Mouse (Mus musculus): ENCODE results near the gene Hoxc4. TPM values are rescaled to one million over a fixed set of nuclear protein-coding genes. Genes with fewer than 3 reads are reported as not detected.

Gene Hoxc4
- 0.50 TPM for polyA plus RNA-seq (2015; fragmentation: Illumina TruSeq; extraction: RNeasy Lipid Tissue Mini Kit (QIAGEN cat#74804); ENCODE audit: insufficient read depth, low replicate concordance)

DNA sequence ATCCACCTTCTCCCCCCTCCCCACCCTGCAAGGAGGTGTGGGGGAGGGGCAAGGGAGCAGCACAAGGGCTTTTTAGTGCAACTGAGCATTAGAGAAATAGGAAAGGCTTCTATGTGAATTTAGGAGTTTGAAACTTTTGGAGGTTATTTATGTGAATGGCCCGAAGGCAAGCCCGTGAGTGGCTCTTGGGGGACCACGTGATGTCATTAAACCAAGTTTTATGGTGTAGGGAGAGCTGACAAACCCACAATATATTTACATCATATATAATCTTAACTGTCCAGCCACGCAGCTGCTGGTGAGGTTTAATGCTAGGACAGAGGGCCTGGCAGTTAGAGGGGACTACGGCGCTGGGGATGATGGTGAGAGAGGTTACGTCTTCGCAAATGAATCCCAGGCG, at the start of gene Hoxc4:
Hoxc4 (plus strand) TSS at position 299 of the 400 bp plus-strand sequence.

DNA sequence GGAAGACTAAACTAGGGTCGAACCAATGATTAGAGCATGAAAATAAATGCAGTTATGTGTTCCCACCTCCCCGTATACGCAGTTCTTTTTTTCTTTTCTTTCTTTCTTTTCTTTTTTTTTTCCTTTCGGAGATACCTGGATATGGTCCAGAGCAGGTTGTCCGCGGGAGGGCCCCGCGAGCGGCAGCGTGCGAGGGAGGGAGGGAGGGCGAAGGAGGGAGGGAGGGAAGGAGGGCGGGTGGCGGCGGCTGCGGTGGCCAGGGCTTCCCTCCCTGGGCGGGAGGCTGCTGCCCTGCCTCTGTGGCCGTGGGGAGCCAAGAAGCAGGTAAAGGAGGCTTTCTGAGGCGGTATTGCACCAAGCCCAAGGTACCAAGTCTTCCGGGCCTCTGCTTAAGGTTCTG, 42.6 kb upstream of the Hoxc4 start, which contains the start of gene Hoxc9:
Hoxc9 (plus strand) TSS at position 269 of the 400 bp plus-strand sequence.

DNA sequence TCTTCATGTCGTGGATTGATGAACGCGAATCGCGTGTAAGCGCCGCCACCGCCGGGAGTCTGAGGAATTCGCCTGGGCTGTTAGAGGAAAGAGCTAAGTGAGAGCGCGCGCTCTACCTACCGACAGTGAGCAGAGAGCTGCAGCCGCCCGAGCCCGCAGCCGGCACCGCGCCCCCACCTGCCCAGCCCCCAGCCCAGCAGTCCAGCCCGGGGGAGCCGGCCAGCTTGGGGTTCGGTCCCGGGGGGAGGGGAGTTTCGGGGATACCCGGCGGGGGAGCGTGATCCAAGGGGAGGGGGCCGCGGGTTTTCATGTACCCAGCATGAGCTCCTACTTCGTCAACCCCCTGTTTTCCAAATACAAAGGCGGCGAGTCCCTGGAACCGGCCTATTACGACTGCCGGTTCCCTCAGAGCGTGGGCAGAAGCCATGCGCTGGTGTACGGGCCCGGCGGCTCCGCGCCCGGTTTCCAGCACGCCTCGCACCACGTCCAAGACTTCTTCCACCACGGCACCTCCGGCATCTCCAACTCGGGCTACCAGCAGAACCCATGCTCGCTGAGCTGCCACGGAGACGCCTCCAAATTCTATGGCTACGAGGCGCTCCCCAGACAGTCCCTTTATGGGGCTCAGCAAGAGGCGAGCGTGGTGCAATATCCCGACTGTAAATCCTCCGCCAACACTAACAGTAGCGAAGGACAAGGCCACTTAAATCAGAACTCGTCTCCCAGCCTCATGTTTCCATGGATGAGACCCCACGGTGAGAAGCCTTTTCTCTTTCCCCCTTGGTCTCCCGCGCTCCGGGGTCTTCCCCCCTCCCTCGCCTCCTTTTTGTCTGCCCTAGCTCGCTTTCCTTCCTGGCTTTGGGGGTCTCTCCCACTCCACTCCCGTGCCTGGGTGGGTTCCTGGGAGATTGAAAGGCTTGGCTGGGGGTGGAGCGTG, 28.0 kb upstream of the Hoxc4 start, which contains the start of gene Hoxc8:
Hoxc8 (plus strand) TSS at position 147 of the 937 bp plus-strand sequence.

DNA sequence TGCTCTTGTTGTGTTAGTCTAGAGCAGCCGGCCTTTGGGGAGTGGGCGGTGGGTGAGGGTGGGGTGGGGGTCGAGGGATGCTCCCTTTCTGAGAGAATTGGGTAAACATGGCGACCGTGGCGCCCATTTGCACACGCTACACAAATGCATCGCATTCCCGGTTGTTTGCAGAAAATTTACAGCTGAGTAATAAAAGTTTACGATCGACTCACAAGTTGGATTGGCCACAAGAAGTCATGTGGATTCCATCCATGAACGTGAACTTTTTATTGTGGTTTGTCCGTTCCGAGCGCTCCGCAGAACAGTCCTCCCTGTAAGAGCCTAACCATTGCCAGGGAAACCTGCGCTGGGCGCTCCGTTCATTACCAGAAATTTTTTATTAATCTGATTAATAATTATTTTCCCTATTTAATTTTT, 20.8 kb upstream of the Hoxc4 start, which contains the start of gene Hoxc6:
Hoxc6 (plus strand) TSS at position 319 of the 417 bp plus-strand sequence.

Other genes with a start within 250 kb of the Hoxc4 start
- not detected for gene Hoxc13, start 97.8 kb upstream of the Hoxc4 start, polyA plus RNA-seq (2015; fragmentation: Illumina TruSeq; extraction: RNeasy Lipid Tissue Mini Kit (QIAGEN cat#74804); ENCODE audit: insufficient read depth, low replicate concordance)
- not detected for gene Hoxc12, start 82.2 kb upstream of the Hoxc4 start, polyA plus RNA-seq (2015; fragmentation: Illumina TruSeq; extraction: RNeasy Lipid Tissue Mini Kit (QIAGEN cat#74804); ENCODE audit: insufficient read depth, low replicate concordance)
- gene Hoxc11, start 64.5 kb upstream of the Hoxc4 start, polyA plus RNA-seq (2015; fragmentation: Illumina TruSeq; extraction: RNeasy Lipid Tissue Mini Kit (QIAGEN cat#74804); ENCODE audit: insufficient read depth, low replicate concordance): not detected
- not detected for gene Hoxc10, start 52.1 kb upstream of the Hoxc4 start, polyA plus RNA-seq (2015; fragmentation: Illumina TruSeq; extraction: RNeasy Lipid Tissue Mini Kit (QIAGEN cat#74804); ENCODE audit: insufficient read depth, low replicate concordance)
- gene Hoxc5, start 51.5 kb upstream of the Hoxc4 start, polyA plus RNA-seq (2015; fragmentation: Illumina TruSeq; extraction: RNeasy Lipid Tissue Mini Kit (QIAGEN cat#74804); ENCODE audit: insufficient read depth, low replicate concordance): not detected
- not detected for gene Hoxc9, start 42.5 kb upstream of the Hoxc4 start, polyA plus RNA-seq (2015; fragmentation: Illumina TruSeq; extraction: RNeasy Lipid Tissue Mini Kit (QIAGEN cat#74804); ENCODE audit: insufficient read depth, low replicate concordance)
- gene Hoxc8, start 28.3 kb upstream of the Hoxc4 start, polyA plus RNA-seq (2015; fragmentation: Illumina TruSeq; extraction: RNeasy Lipid Tissue Mini Kit (QIAGEN cat#74804); ENCODE audit: insufficient read depth, low replicate concordance): not detected
- gene Hoxc6, start 20.7 kb upstream of the Hoxc4 start, polyA plus RNA-seq (2015; fragmentation: Illumina TruSeq; extraction: RNeasy Lipid Tissue Mini Kit (QIAGEN cat#74804); ENCODE audit: insufficient read depth, low replicate concordance): not detected
- 16.0 TPM for gene Smug1, start 148.2 kb downstream of the Hoxc4 start, polyA plus RNA-seq (2015; fragmentation: Illumina TruSeq; extraction: RNeasy Lipid Tissue Mini Kit (QIAGEN cat#74804); ENCODE audit: insufficient read depth, low replicate concordance)
- gene Cbx5, start 220.9 kb downstream of the Hoxc4 start, polyA plus RNA-seq (2015; fragmentation: Illumina TruSeq; extraction: RNeasy Lipid Tissue Mini Kit (QIAGEN cat#74804); ENCODE audit: insufficient read depth, low replicate concordance): 73.3 TPM
- 835 TPM for gene Hnrnpa1, start 221.5 kb downstream of the Hoxc4 start, polyA plus RNA-seq (2015; fragmentation: Illumina TruSeq; extraction: RNeasy Lipid Tissue Mini Kit (QIAGEN cat#74804); ENCODE audit: insufficient read depth, low replicate concordance)
- gene Nfe2, start 239.5 kb downstream of the Hoxc4 start, polyA plus RNA-seq (2015; fragmentation: Illumina TruSeq; extraction: RNeasy Lipid Tissue Mini Kit (QIAGEN cat#74804); ENCODE audit: insufficient read depth, low replicate concordance): 28.4 TPM

Measured in spleen, adult 10 weeks (tissue).